Mouse (Mus musculus) gastrocnemius, postnatal 25 days (tissue): Measurements from ENCODE around the gene Sdccag8. TPM values are rescaled to one million over a fixed set of nuclear protein-coding genes. Genes with fewer than 3 reads are reported as not detected.
"Not testable (repeated sequence)": the region's sequence is repeated elsewhere in the genome, so short reads cannot be mapped to it uniquely, and the experiment has no call there.

Experiments used
- DNase-seq: peaks from one replicate; pipeline ENCODE4 v3.0.0; 2022
- total RNA-seq, 2 experiments: library from RNA; stranded (reverse); gene quantifications; 1 replicate in 1 of 2; 2 replicates in 1 of 2; pipeline ENCODE4 v1.2.3; 2021

The Sdccag8 gene
- total RNA-seq, 2 experiments from 2014 or later, result 3.8 to 3.9 TPM

- no peak for DNase-seq
Observed at GRCm38 (mm10) chr1:176877756-176878155, 63.3 kb downstream of the Sdccag8 start.

- DNase-seq, result no peak
Observed at GRCm38 (mm10) chr1:176879005-176879404, 64.5 kb downstream of the Sdccag8 start.

- no peak for DNase-seq
Observed at GRCm38 (mm10) chr1:176879614-176880013, 65.2 kb downstream of the Sdccag8 start.

GRCm38 (mm10) chr1:176880101-176880500 lies 65.6 kb downstream of the Sdccag8 start:
- no peak for DNase-seq

- no peak for DNase-seq
Observed at GRCm38 (mm10) chr1:176880943-176881342, 66.5 kb downstream of the Sdccag8 start.

- no peak for DNase-seq
Observed at GRCm38 (mm10) chr1:176885207-176885933, 70.9 kb downstream of the Sdccag8 start.

- DNase-seq, result no peak
Observed at GRCm38 (mm10) chr1:176886002-176886401, 71.5 kb downstream of the Sdccag8 start.

GRCm38 (mm10) chr1:176903741-176904140 lies 89.3 kb downstream of the Sdccag8 start:
- DNase-seq, result no peak

- DNase-seq, result peak; percentile 75
Observed at GRCm38 (mm10) chr1:176915946-176916345, 101.5 kb downstream of the Sdccag8 start.

GRCm38 (mm10) chr1:176919486-176919885 lies 105.0 kb downstream of the Sdccag8 start:
- no peak for DNase-seq

GRCm38 (mm10) chr1:176922842-176923241 lies 108.4 kb downstream of the Sdccag8 start:
- no peak for DNase-seq

- DNase-seq, result no peak
Observed at GRCm38 (mm10) chr1:176926009-176926408, 111.5 kb downstream of the Sdccag8 start.

GRCm38 (mm10) chr1:176927312-176927711 lies 112.9 kb downstream of the Sdccag8 start:
- DNase-seq, result no peak

GRCm38 (mm10) chr1:176929710-176930109 lies 115.2 kb downstream of the Sdccag8 start:
- peak; percentile 54 for DNase-seq

GRCm38 (mm10) chr1:176930574-176930973 lies 116.1 kb downstream of the Sdccag8 start:
- DNase-seq, result no peak

- no peak for DNase-seq
Observed at GRCm38 (mm10) chr1:176930981-176931500, 116.6 kb downstream of the Sdccag8 start.

- no peak for DNase-seq
Observed at GRCm38 (mm10) chr1:176931511-176931910, 117.1 kb downstream of the Sdccag8 start.

- DNase-seq, result no peak
Observed at GRCm38 (mm10) chr1:176932320-176932950, 118.0 kb downstream of the Sdccag8 start.

- peak; percentile 64 for DNase-seq
Observed at GRCm38 (mm10) chr1:176933319-176933718, 118.9 kb downstream of the Sdccag8 start.

- no peak for DNase-seq
Observed at GRCm38 (mm10) chr1:176934043-176934762, 119.7 kb downstream of the Sdccag8 start.

GRCm38 (mm10) chr1:176939901-176940341 lies 125.5 kb downstream of the Sdccag8 start:
- no peak for DNase-seq

- not testable (repeated sequence) for DNase-seq
Observed at GRCm38 (mm10) chr1:176941286-176941990, 127.0 kb downstream of the Sdccag8 start.
